Mouse (Mus musculus) monocyte, adult 2 months (primary cell): ENCODE data around the gene Nudt3.
A peak's percentile ranks its signal among the peaks of the same experiment; 100 is the strongest.
"Not testable (repeated sequence)": the region's sequence is repeated elsewhere in the genome, so short reads cannot be mapped to it uniquely, and the experiment has no call there.

Experiments used
- DNase-seq, 2 experiments: peaks; one replicate each; pipeline ENCODE4 v3.0.0; 2022; ENCODE audit warnings: low spot score in 2 of 2, low read depth in 1 of 2

Nudt3 gene

DNA sequence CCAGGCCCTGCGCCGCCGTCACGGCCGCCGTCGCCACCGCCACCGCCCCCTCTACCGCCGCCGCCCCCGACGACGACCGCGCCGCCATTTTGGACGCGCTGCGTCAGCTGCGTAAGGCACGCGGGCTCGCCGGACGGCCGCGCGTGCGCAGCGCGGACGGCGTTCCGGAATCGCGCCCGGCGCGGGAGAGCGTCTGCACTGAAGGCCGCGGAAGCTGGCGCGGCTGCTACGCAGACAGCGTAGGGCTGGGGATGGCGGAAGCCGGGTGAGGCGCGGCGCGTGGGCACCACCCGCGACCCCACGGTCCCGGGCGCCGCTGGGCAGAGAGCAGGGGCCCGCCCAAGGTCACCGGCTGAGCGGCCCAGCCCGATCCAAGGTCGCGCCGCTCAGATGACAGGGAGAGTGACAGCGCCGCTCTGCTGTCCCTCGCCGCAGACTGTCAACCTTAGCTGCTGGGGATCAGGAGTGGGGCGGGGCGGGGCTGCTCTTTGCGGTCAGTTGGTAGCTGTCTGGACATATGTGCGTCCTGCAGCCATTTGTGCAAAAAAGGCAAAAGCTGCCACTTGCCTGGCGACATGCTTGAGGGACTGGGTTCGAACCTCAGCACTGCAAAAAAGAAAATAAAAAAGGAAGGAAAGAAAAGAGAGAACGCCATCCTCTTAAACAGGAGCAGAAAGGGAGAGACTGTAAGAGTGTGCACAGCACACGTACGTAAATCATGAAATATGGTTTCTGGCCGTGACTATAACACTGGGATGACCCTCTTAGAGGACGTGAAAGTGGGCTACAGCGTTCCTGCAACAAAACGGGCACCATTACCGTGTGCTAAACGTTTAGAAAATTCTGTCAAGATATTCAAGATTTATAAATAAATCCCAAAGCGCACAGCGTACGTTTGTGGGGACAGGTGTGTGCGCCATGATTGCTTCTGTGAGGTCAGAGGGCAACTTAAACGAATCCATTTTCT, at the start of gene Nudt3:
TSS of gene Nudt3 (minus strand) at position 136 of the 967 bp plus-strand sequence.
- DNase-seq: peak; percentile 62 to 81

DNA sequence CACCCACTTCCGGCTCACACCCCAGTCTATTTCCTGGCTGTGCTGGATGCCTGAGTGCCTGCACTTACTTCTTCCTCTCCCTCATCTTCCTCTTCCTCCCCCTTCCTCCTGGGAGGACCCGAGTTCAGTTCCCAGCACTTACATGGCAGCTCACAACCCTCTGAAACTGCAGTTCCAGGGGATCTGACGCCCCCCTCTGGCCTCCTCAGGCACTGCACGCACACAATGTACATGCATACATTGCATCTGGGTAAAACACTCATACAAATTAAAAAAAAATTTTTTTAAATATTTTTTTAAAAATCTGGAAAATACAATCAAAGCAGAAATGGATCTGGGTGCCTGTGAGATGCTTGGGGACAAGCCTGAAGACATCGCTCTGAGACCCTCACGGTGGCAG, 48.4 kb upstream of the Nudt3 start:
- no peak for DNase-seq

DNA sequence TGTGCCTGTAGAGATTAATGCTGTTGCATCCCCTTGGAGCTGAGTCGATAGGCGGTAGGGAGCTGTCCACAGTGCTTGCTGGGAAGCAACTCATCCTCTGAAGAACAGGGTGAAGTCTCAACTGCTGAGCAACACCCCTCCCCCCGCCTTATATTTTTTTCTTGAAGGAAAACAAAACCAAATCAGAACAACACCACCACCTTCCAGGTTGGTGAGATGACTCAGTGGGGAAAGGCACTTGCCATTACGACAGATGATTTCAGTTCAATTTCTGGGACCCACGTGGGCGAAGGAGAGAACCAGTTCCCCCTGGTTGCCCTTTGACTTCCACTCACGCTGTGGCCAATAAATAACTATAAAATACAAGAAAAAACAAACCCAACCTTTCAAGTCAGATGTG, 35.5 kb upstream of the Nudt3 start:
- DNase-seq: no peak

DNA sequence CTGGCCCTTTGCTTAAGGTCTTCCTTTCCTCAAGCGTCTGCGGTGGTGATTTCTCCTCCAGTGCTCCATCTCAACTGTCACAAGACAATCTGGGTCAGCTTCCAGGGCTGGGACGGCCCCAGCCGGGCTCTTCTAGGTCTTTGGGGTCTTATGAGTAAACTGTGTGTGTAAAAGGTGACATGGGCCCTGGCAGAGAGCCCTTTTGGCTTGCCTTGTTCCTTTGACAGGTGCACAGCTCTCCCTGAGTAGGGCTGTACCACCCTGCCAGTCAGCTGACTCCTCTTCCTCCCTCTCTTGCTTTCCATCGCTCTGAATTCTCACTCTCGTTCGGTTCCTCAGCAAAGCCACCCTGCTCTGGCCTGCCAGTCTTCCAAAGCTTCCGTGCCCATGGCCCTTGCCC, 33.8 kb upstream of the Nudt3 start:
- no peak for DNase-seq

DNA sequence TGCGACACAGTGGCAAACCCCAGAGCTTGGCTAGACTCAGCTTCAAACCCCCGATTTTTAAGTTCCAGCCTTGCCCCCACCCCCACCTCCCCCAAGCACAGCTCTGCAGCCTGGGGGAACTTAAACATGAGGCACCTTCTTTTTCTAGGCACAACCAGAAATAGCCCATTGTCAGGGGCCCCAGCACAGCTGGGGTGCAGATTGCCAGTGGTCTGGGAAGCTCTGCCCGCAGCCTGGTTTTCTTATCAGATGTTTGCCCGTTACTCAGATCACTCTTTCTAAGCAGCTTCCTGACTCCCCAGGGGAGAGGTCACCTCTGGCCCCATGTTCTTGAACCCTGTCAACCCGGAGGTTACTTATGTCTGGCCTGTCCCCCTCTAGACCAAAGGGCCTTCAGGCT, 33.1 kb upstream of the Nudt3 start:
- no peak for DNase-seq

DNA sequence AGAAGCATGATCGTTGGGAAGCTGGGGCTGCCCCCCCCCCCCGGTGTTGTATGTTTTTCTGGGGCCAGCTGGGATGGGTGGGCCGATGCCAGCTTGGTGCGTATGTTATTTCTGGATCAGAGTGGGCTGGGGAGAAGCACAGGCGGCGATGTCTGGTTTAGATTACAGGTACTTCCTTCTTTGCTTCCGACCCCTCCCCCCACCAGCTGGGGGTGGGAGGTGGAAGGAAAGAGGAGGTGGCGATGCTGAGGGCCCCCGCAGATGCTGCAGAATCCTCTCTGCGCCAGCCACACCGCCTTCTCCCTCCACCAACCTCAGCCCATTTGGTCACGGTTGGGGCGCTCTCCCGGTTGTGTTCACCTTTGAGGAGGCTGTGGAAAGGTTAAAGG, 32.7 kb upstream of the Nudt3 start:
- DNase-seq: no peak

DNA sequence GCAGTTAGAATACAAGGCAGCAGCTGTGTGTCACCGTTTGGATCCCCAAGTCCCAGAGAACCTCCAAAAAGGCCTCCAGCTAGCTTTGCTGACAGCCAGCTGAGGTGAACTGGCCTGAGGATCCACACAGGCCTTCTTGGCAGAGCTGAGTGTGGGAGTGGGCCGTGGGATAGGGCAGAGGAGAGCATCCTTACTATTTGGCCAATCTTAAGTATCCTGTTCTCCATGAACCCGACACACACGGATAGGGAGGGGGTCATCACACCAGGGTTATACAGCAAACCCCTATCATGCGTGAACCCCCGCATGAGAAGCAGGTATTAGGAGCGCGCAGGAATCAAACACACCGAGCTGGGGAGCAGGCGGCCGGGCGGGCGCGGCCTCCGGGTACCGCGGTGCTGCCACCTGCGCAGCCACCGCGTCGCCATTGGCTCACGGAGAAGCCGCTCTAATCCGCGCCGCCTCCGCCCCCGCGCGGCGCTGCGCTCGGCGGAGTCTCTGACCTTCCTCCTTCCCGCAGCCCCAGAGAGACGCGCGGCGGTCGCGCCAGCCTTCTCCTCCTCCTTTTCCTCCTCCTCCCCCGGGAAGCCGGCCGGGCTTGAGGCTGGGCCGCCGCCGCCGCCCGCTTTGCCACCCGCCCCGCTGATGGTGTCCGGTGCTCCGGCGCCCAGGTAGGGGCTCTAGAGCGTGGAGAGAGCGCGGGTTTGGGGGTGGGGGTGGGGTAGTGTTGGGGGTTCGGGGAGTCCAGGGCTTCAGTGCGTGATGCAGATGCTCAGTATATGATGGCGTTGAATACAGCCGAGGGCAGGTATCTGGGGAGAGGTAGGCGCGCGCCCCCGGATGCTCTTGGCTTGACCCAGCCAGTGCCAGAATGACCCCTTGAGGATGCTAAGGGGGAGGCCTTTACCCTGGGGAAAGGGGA, 32.1 kb upstream of the Nudt3 start, which contains the start of gene Pacsin1:
TSS of gene Pacsin1 (plus strand) at position 421 of the 922 bp plus-strand sequence.
- no peak for DNase-seq

DNA sequence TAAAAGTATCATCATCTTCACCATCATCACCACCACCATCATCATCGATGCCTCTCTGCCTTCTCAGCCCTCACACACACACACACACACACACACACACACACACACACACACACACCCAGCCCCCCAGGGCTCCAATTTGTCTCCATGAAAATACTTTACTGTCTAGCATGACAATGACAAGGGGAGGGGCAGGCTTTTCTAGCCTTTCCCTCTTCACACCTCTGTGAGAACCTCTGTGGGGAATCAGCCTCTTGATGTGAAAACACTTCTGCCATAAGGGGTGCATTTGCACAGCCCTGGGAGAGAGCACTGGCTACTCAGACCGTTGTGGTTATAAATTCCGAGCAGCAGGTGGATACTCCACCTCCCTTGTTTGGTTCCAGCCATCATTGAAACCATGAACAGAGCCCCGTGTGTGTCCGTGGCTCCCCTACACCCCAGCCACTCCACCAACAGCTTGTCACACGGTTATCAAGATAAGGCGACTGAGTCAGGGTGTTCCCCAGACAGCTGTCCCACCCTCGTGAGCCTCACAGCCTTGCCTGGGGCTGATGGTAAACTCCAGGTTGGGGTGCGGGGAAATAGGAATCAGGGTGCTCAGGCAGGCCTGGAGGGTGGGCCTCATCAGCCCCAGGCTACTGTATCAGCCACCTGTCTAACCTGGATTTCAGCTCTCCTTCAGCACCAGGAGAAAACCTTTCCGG, 30.1 kb upstream of the Nudt3 start:
- no peak for DNase-seq

DNA sequence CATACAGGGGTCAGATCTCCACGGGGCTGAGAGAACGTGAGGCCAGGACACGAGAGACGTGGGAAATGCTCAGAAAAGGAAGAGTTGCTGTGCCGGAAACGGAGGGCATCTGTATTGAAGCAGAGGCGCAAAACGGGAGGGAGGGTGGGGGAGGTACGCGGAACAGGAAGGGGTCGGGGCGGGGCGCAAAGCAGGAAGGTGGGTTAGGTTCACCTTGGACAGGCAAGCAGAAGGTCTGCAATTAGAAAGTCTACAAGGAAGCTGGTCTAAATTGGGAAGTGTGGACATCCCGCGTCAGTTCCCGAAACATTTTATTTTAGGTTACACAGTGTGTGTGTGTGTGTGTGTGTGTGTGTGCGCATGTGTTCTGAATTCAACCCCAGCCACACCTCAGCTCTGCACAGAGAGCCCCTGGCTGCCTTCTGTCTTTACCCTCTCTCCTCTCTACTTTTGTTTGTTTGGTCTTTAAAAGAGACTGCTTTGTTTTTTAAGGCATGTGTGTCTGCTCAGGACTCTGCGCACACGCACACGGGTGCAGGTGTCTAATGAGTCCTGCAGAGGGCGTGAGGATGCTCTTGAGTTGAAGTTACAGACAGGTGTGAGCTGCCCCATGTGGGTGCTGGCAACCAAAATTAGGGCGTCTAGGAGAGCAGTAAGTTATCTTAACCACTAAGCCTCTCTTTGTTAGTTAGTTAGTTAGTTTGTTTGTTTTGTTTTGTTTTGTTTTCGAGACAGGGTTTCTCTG, 28.9 kb upstream of the Nudt3 start:
- DNase-seq: no peak

DNA sequence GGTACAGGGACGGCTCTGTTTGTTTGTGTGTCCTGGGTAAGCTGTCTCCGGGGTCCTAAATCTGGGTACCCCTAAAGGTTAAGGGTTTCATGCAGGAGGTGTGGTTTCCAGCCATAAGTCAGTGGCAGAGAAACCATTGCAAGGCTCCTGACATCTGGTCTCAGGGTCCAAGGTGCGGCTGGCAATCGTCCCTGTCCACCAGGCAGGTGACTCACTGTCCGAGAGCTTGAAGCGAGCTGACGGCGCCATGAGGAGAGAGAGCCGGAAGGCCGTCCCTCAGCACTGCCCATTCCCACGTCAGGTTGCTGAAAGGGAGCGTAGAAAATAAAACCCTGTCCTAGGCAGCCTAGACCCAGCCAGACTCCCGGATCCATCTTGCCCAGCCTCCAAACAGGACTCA, 27.3 kb upstream of the Nudt3 start:
- no peak for DNase-seq

DNA sequence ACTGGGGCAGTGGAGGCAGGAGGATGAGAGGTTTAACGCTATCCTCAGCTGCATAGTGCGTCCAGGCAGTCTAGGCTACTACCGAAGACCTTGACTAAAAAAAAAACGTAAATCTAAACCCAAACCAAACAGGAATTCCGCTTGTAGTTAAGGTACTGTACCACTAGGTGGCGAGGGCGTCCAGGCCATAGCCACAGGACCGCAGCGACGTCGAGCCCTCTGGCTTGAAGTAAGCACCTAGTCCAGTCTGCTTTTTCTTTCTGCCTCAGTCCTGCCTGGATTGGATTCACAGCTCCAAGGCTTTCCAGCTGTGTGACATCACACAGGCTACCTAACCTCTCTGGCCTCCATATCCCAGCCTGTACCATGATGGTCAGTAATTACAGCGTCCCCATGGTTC, 26.9 kb upstream of the Nudt3 start:
- peak in 1 of 2 experiments; percentile 46 for DNase-seq

DNA sequence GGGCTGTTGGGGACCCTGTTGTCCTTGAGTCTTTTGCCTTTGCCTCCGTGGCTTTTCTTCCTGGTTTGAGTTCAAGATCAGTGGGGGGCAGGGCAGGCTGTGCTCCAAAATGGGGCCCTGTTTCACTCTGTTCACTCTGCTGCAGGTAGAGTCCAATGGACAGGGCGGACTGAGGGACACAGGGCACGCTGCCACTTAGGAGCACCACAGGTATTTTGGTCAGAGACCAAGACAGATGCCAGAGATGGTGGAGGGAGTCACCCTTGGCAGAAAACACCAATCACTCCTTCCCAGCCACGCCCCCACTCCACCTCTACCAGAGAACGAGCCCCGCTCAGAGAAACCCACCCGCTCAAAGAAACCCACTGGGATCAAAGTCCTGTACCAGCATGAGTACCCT, 22.5 kb upstream of the Nudt3 start:
- DNase-seq: no peak

DNA sequence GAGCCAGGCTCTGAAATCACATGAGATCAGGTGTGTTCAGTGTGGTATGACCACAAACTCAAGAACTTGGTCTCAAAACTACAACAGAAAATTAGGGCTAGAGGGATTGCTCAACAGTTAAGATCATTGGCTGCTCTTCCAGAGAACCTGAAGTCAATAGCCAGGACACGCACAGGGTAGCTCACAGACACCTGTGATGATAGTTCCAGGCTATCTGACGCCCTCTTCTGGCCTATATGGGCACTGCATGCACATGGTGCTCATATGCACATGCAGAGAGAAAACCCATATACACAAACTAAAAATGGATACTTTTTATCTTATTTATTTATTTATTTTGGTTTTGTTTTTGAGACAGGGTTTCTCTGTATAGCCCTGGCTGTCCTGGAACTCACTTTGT, 21.3 kb upstream of the Nudt3 start:
- no peak for DNase-seq

DNA sequence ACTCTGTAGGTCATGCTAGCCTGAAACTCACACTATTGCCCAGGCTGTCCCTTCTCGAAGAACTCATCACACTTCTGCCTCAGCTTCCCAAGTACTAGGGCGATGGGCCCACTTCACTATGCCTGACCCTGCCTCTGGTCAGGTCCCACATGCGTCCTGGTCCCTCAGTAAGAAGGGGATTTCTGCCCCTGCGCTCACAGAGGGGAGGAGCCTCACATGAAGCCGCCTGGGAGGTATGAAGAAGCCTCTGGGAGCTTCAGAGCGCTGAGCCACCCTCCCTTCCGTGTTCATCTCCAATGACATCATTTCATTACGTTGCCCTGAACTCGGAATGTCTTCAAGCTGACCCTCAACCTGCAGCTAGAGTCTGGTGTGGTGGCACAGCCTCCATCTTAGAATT, 20.5 kb upstream of the Nudt3 start:
- no peak for DNase-seq

DNA sequence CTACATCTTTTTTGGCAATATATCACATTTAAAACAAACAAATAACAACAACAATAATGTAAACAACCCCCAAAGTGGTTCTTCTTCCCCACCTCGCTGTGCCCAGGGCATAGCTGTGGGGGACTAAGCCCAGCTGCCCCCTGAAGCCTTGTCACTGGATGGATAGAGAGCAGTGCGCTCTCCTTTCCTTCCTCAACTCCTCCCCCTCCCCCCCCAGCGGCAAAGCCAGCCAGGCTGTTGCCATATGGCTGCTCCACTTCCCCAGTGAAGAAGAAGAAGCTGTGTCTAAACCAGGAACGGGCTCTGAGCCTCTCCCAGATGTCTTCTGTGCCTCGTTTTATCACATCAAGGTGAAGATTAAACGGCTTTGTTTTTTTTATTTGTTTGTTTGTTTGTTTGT, 19.8 kb upstream of the Nudt3 start:
- DNase-seq: no peak

DNA sequence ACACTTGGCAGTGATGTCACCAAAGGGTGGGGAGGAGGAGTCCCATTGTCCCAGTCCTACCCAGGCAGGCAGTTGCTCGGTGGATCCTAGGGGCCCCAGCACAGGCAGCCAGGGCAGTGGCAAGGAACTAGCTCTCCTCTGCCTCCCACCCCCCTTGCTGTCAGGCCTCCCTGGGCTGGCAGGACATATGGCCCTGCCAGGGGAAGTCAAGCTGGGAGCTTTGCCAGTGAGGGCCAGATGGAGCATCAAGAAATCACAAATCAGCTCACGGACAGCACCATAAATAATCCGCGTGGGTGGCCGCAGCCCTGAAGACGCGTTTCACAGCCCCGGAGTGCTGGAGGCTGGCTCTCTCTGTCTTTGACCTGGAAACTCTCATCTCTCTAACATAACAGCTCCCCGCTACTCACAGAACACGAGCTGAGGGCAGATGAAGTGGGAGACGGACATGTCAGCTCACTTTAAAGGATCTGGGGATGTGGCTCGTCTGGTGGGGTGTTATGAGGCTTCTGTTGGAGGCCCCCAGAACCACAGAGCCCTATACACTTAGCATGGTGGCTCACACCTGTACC, 19.3 kb upstream of the Nudt3 start:
- no peak for DNase-seq

DNA sequence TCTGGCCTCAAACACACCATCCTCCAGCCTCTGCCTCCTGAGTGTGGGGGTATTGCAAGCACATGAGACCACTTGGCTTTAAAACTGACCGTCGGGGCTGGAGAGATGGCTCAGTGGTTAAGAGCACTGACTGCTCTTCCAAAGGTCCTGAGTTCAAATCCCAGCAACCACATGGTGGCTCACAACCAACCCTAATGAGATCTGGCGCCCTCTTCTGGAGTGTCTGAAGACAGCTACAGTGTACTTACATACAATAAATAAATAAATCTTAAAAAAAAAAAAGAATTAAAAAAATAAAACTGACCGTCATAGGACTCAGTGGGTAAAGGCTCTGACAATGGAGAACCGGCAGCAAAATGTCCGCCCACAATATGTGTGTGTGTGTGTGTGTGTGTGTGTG, 16.6 kb upstream of the Nudt3 start:
- DNase-seq: not testable (repeated sequence)

DNA sequence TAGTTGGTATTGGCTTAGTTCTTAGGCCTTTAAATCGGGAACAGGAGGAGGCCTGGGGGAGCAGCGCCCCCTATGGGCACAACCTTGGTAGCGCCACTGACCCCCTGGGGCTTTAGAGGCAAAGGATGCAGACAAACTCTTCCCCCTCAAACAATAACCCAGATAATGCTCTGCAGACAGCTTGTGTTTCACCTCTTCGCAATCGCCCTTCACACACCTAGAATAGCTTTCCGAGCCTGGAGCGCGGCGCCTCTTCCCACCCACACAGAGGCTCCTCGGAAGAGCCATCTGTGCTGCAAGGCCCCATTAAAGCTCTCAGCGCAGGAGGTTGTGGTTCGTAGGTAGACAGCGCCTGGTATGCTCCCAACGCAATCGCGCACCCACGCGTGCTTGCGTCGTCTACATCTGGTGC, 15.6 kb upstream of the Nudt3 start:
- no peak for DNase-seq

DNA sequence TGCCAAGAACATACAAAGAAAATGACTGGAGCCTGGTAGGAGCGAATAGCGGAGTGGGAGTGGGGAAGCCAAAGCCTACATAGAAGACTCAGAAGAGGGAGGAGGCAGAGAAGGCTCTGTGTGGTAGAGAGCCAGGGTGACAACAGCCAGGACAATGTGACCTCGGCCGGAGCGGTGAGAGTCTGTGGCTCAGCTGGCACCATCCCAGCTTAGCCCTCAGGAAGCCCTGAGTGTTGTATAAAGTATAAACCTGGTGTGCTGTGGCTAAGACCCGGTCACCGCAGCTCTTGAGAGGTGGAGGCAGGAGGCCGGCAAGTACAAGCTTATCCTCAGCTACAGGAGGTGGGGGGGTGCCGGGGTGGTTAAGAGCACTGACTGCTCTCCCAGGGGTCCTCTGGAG, 14.0 kb upstream of the Nudt3 start:
- no peak for DNase-seq
